Mouse (Mus musculus) CD4-positive helper T cell, adult 2 months (primary cell): ENCODE results near the gene Prl7b1.

Experiments
- DNase-seq: peaks from one replicate; pipeline ENCODE4 v3.0.0-alpha.2; 2012; ENCODE audit warnings: low read depth, missing footprints, low spot score

The Prl7b1 gene

DNA sequence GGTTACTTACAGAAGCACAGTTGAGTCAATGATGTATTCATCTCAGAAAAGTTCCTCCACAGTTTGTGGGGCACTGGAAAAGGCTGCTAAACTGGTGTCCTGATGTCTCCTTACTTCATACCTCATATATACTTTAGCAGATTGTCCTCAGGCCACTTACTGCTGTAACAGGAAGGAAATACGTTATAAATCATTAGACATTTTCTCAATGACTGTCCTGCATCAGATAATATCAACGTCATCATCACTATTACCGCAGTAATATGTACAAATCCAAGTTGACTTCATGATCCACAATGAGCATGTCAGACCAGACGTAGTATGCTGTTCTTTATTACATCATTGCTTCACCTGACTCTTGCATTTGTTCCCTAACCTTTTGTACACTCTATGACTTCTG, at the start of gene Prl7b1:
TSS of gene Prl7b1 (minus strand) at position 101 of the 400 bp plus-strand sequence.
- no peak for DNase-seq

DNA sequence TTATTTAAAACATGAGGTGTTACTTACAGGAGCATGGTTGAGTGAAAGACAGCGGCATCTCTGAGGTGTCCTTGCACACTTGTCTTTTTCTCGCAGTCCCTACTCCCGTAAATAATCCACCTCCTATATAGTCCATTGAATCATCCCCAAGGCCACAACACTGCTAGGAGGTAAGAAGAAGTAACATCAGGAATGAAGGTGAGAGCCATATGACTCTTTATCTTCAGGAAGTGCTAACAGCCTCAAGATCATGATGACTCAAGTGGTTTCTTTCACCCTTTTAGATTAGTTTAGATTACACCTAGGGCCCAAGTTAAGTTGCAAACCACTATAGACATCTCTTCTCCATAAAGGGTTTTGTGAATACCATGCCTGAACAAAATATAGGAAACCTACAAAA, 32.0 kb upstream of the Prl7b1 start, which contains the start of gene Prl7a1:
TSS of gene Prl7a1 (minus strand) at position 101 of the 400 bp plus-strand sequence.
- no peak for DNase-seq

DNA sequence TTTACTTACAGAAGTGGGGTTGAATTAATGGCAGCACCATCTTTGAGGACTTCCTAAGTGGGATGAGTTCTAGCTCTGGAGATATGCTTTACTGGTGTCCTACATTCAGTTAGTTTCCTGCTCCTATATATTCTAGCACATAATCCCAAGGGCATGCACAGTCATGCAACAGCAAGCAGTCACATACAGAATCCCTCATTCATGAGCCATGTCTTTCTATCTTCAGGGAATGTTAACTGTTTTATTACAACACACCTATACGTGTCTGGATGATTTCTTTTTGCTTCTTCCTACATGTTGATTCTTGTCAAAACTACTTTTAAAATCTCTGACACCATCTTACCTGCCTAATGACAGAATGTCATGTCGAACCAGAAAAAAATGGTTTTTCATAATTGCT, 28.3 kb downstream of the Prl7b1 start, which contains the start of gene Prl8a1:
TSS of gene Prl8a1 (minus strand) at position 101 of the 400 bp plus-strand sequence.
- no peak for DNase-seq

GRCm38 (mm10) chr13:27564506-27564905, 45.9 kb downstream of the Prl7b1 start, which contains the start of gene Prl8a9:
Prl8a9 (minus strand) TSS chr13:27564606.
- DNase-seq: no peak

- DNase-seq: no peak
Observed at GRCm38 (mm10) chr13:27553336-27553735, 57.0 kb downstream of the Prl7b1 start.
